Mouse (Mus musculus) thymus, postnatal 10 days (tissue): ENCODE data around the gene Edc3.
A peak's percentile ranks its signal among the peaks of the same experiment; 100 is the strongest.

Experiments
- DNase-seq, 2 experiments: peaks; one replicate each; pipeline ENCODE4 v3.0.0; 2021; ENCODE audit warnings: low spot score in 2 of 2

Edc3 gene

GRCm38 (mm10) chr9:57708068-57708719 is at the start of gene Edc3:
Gene Edc3 (plus strand): TSS chr9:57708540.
- DNase-seq: peak; percentile 86 to 93

- no peak for DNase-seq
Observed at GRCm38 (mm10) chr9:57658970-57659369, 49.4 kb upstream of the Edc3 start.

- DNase-seq: peak; percentile 69 to 77
Observed at GRCm38 (mm10) chr9:57659774-57660173, 48.6 kb upstream of the Edc3 start.

GRCm38 (mm10) chr9:57660501-57660900 is 47.8 kb upstream of the Edc3 start:
- DNase-seq: no peak

GRCm38 (mm10) chr9:57661552-57661951 is 46.8 kb upstream of the Edc3 start:
- DNase-seq: no peak

- DNase-seq: no peak
Observed at GRCm38 (mm10) chr9:57664616-57665015, 43.7 kb upstream of the Edc3 start.

- peak; percentile 32 to 58 for DNase-seq
Observed at GRCm38 (mm10) chr9:57666536-57666935, 41.8 kb upstream of the Edc3 start.

GRCm38 (mm10) chr9:57667136-57667535 is 41.2 kb upstream of the Edc3 start:
- DNase-seq: peak in 1 of 2 experiments; percentile 51

- no peak for DNase-seq
Observed at GRCm38 (mm10) chr9:57667817-57668216, 40.5 kb upstream of the Edc3 start.

GRCm38 (mm10) chr9:57668277-57668676 is 40.1 kb upstream of the Edc3 start:
- no peak for DNase-seq

- DNase-seq: no peak
Observed at GRCm38 (mm10) chr9:57669566-57669965, 38.8 kb upstream of the Edc3 start.

GRCm38 (mm10) chr9:57671037-57671436 is 37.3 kb upstream of the Edc3 start:
- no peak for DNase-seq

- DNase-seq: no peak
Observed at GRCm38 (mm10) chr9:57671500-57671899, 36.8 kb upstream of the Edc3 start.

GRCm38 (mm10) chr9:57681411-57681810 is 26.9 kb upstream of the Edc3 start:
- DNase-seq: no peak

- DNase-seq: no peak
Observed at GRCm38 (mm10) chr9:57683520-57683919, 24.8 kb upstream of the Edc3 start, which contains the start of gene Cyp1a2. Gene Cyp1a2 (minus strand): TSS chr9:57683703.

GRCm38 (mm10) chr9:57686011-57686410 is 22.3 kb upstream of the Edc3 start:
- no peak for DNase-seq

- DNase-seq: no peak
Observed at GRCm38 (mm10) chr9:57687751-57688150, 20.6 kb upstream of the Edc3 start, which contains the start of gene Cyp1a1. Gene Cyp1a1 (plus strand): TSS chr9:57687928.

GRCm38 (mm10) chr9:57688158-57688557 is 20.2 kb upstream of the Edc3 start:
- DNase-seq: no peak

GRCm38 (mm10) chr9:57688606-57689005 is 19.7 kb upstream of the Edc3 start:
- DNase-seq: no peak

- no peak for DNase-seq
Observed at GRCm38 (mm10) chr9:57694108-57694507, 14.2 kb upstream of the Edc3 start.

GRCm38 (mm10) chr9:57696380-57697285 is 11.7 kb upstream of the Edc3 start:
- DNase-seq: peak in 1 of 2 experiments; percentile 15

GRCm38 (mm10) chr9:57697380-57697779 is 11.0 kb upstream of the Edc3 start:
- DNase-seq: no peak
